Mouse (Mus musculus) CH12.LX (cell line): Measurements from ENCODE around the gene 1700016K19Rik. TPM values are rescaled to one million over a fixed set of nuclear protein-coding genes. Genes with fewer than 3 reads are reported as not detected.

Experiments used
- DNase-seq: peaks from one replicate; pipeline ENCODE4 v3.0.0-alpha.2; 2013; ENCODE audit errors: extremely low read depth
- H3K27ac ChIP-seq: 2 replicates; pipeline ENCODE4 v1.5.1; 2012; ENCODE audit warnings: low read depth, mild to moderate bottlenecking, control low read depth, moderate library complexity; ENCODE audit not compliant: insufficient read depth
- H3K27me3 ChIP-seq: replicated peaks from 2 replicates; pipeline ENCODE3; 2012; ENCODE audit warnings: inconsistent platforms
- H3K36me3 ChIP-seq, 2 experiments: replicated peaks in 1 of 2; 2 replicates each; pipeline versions ENCODE3 to v1.6.1; 2012; ENCODE audit warnings: inconsistent platforms in 1 of 2, low read length in 1 of 2, mild to moderate bottlenecking in 1 of 2, mixed read lengths in 1 of 2, moderate library complexity in 1 of 2; ENCODE audit not compliant: control insufficient read depth in 1 of 2, insufficient read depth in 1 of 2
- H3K4me1 ChIP-seq, 2 experiments: 2 replicates each; pipeline ENCODE4 v1.6.1; 2012; ENCODE audit warnings: inconsistent platforms in 1 of 2, moderate library complexity in 1 of 2; ENCODE audit not compliant: insufficient read depth in 2 of 2, control insufficient read depth in 1 of 2
- H3K4me2 ChIP-seq: 2 replicates; pipeline ENCODE4 v1.6.1; 2012; ENCODE audit warnings: low read depth, mild to moderate bottlenecking, control low read depth; ENCODE audit not compliant: poor library complexity, insufficient read depth, severe bottlenecking
- H3K4me3 ChIP-seq, 3 experiments: fragments of 150-350 bp in 1 of 3; sonication (generic) in 1 of 3; replicated peaks in 1 of 3; 2 replicates each; pipeline versions ENCODE3 to v1.5.1; 2011 to 2012; ENCODE audit warnings: low read depth in 2 of 3, low read length in 2 of 3, mild to moderate bottlenecking in 2 of 3, moderate library complexity in 2 of 3, control low read depth in 1 of 3, improper control_type of control experiment in 1 of 3, inconsistent platforms in 1 of 3, mixed read lengths in 1 of 3; ENCODE audit not compliant: poor library complexity in 1 of 3
- H3K79me2 ChIP-seq: replicated peaks from 2 replicates; pipeline ENCODE4 v1.6.1; 2012; ENCODE audit warnings: mild to moderate bottlenecking, moderate library complexity; ENCODE audit not compliant: control insufficient read depth, poor library complexity, insufficient read depth, severe bottlenecking; ENCODE audit errors: extremely low read depth
- H3K9ac ChIP-seq: 2 replicates; pipeline ENCODE4 v1.6.1; 2012; ENCODE audit warnings: low read depth, mild to moderate bottlenecking, control low read depth, moderate library complexity; ENCODE audit not compliant: insufficient read depth
- H3K9me3 ChIP-seq: replicated peaks from 2 replicates; pipeline ENCODE3; 2012; ENCODE audit warnings: low read length, inconsistent platforms, mixed read lengths
- CHD1 ChIP-seq: IDR thresholded peaks from 2 replicates; pipeline ENCODE4 v1.6.1; 2012; ENCODE audit warnings: low read depth, low read length, improper control_type of control experiment, inconsistent platforms
- E2F4 ChIP-seq: IDR thresholded peaks from 2 replicates; pipeline ENCODE4 v1.6.1; 2011; ENCODE audit warnings: low read depth, low read length, improper control_type of control experiment; ENCODE audit not compliant: insufficient replicate concordance
- JUND ChIP-seq: conservative IDR thresholded peaks from 2 replicates; pipeline ENCODE4 v1.6.1; 2011; ENCODE audit warnings: low read depth, low read length, improper control_type of control experiment
- MXI1 ChIP-seq: IDR thresholded peaks from 2 replicates; pipeline ENCODE4 v1.6.1; 2011; ENCODE audit warnings: mild to moderate bottlenecking, low read depth, low read length, improper control_type of control experiment
- MYC ChIP-seq: IDR thresholded peaks from 2 replicates; pipeline ENCODE4 v1.6.1; 2011; ENCODE audit warnings: low read depth, mild to moderate bottlenecking, improper control_type of control experiment, low read length
- POLR2A ChIP-seq: IDR thresholded peaks from 2 replicates; pipeline ENCODE4 v1.6.1; 2011; ENCODE audit warnings: low read depth, mild to moderate bottlenecking, improper control_type of control experiment, low read length
- RAD21 ChIP-seq: IDR thresholded peaks from 2 replicates; pipeline ENCODE4 v1.6.1; 2011; ENCODE audit warnings: low read depth, mild to moderate bottlenecking, low read length, improper control_type of control experiment, moderate library complexity
- RCOR1 ChIP-seq: conservative IDR thresholded peaks from 2 replicates; pipeline ENCODE4 v1.6.1; 2012; ENCODE audit warnings: low read depth, mild to moderate bottlenecking, inconsistent platforms, low read length, improper control_type of control experiment
- SMC3 ChIP-seq: IDR thresholded peaks from 2 replicates; pipeline ENCODE4 v1.6.1; 2011; ENCODE audit warnings: low read depth, low read length, improper control_type of control experiment
- TBP ChIP-seq: conservative IDR thresholded peaks from 2 replicates; pipeline ENCODE4 v1.6.1; 2011; ENCODE audit warnings: low read depth, low read length, improper control_type of control experiment
- TCF12 ChIP-seq: IDR thresholded peaks from 2 replicates; pipeline ENCODE4 v1.6.1; 2014; ENCODE audit warnings: low read depth, mild to moderate bottlenecking, inconsistent platforms, low read length, improper control_type of control experiment
- USF1 ChIP-seq: IDR thresholded peaks from 2 replicates; pipeline ENCODE4 v1.6.1; 2014; ENCODE audit warnings: low read depth, mild to moderate bottlenecking, inconsistent platforms, low read length, improper control_type of control experiment
- ZKSCAN1 ChIP-seq: IDR thresholded peaks from 2 replicates; pipeline ENCODE4 v1.6.1; 2012; ENCODE audit warnings: low read depth, inconsistent platforms, low read length, improper control_type of control experiment, borderline replicate concordance
- ZMIZ1 ChIP-seq: IDR thresholded peaks from 2 replicates; pipeline ENCODE4 v1.6.1; 2012; ENCODE audit warnings: low read depth, mild to moderate bottlenecking, inconsistent platforms, low read length, improper control_type of control experiment
- dilution Hi-C: fragments of 300-500 bp; cut with MboI; formaldehyde crosslinking; loops from 2 replicates; pipeline ENCODE4 v1.14.3; 2020; ENCODE audit warnings: low sequenced_read_pairs; ENCODE audit not compliant: extremely low pct_unique_long_range_greater_than_20kb, extremely low pct_ligation_motif_present
- in situ Hi-C: fragments of 300-500 bp; cut with MboI; formaldehyde crosslinking; loops from 3 replicates; pipeline ENCODE4 v1.14.3; 2019; ENCODE audit warnings: low sequenced_read_pairs, low pct_ligation_motif_present, low pct_unique_long_range_greater_than_20kb, mixed read lengths
- polyA plus RNA-seq: library from polyadenylated mRNA; unstranded; fragments of >175 nt; gene quantifications from 2 replicates; pipeline ENCODE4 v1.2.1, GENCODE M21; 2012; ENCODE audit warnings: low read depth; ENCODE audit not compliant: insufficient read length
- total RNA-seq, 2 experiments: library from RNA; depleted of rRNA; stranded (reverse); fragments of 300-350 nt in 1 of 2; fragments of >200 nt in 1 of 2; gene quantifications; 2 replicates each; pipeline ENCODE4 v1.2.3; 2012 to 2014

Gene 1700016K19Rik
- total and polyA plus RNA-seq, 3 experiments: 0.76 TPM; not detected in 2

GRCm38 (mm10) chr11:75984581-75984980 is 15.1 kb upstream of the 1700016K19Rik start:
- no peak for TF ChIP-seq USF1
- no peak for TF ChIP-seq RAD21
- no peak for TF ChIP-seq RCOR1
- TF ChIP-seq SMC3: no peak
- TF ChIP-seq E2F4: no peak
- no peak for TF ChIP-seq ZMIZ1
- TF ChIP-seq, all 38 proteins: peak for 0
- Histone ChIP-seq H3K9ac (no peak overlapping the region), H3K4me3 (no peak overlapping the region), H3K27ac (no peak overlapping the region), H3K27me3 (peaks cover 10% of the 10 kb centered on the region), H3K36me3 (no peaks in the 10 kb centered on the region), H3K9me3 (no peaks in the 10 kb centered on the region), H3K4me1 (peaks cover 0 to 4% of the 10 kb centered on the region in 2 experiments; a peak in 1 of 4 replicates), H3K4me2 (no peak overlapping the region), H3K79me2 (no peaks in the 10 kb centered on the region)
- dilution Hi-C loops (no loop called here), in situ Hi-C loops (no loop called here)
- DNase-seq: no peak

GRCm38 (mm10) chr11:75985948-75986347 is 13.8 kb upstream of the 1700016K19Rik start:
- Histone ChIP-seq H3K4me3 (no peak overlapping the region), H3K4me1 (no peaks in the 10 kb centered on the region; a peak in 1 of 4 replicates), H3K27ac (no peak overlapping the region), H3K36me3 (no peaks in the 10 kb centered on the region), H3K4me2 (no peak overlapping the region), H3K9me3 (no peaks in the 10 kb centered on the region), H3K27me3 (peaks cover 10% of the 10 kb centered on the region), H3K9ac (no peak overlapping the region), H3K79me2 (no peaks in the 10 kb centered on the region)
- in situ Hi-C loops (no loop called here), dilution Hi-C loops (no loop called here)
- TF ChIP-seq USF1 (no peak), MYC (no peak), JUND (no peak), ZKSCAN1 (no peak), RAD21 (no peak), TBP (no peak), MXI1 (no peak), POLR2A (no peak), E2F4 (no peak), TCF12 (no peak), CHD1 (no peak)
- DNase-seq: no peak
